Mouse (Mus musculus): ENCODE data around the gene Mrpl37. TPM values are rescaled to one million over a fixed set of nuclear protein-coding genes. Genes with fewer than 3 reads are reported as not detected.

Gene Mrpl37
- total RNA-seq, 2 experiments from 2014 or later = 64.9 to 67.0 TPM

Other genes starting within 250 kb of the Mrpl37 start
- gene Ssbp3, start 156.2 kb downstream of the Mrpl37 start, total RNA-seq (2021) = 100 to 1,000 TPM; 109 to 115 TPM
- 1 to 10 TPM; 4.6 to 7.7 TPM for gene Cyb5rl, start 120 bp upstream of the Mrpl37 start, total RNA-seq (2021)
- not detected for gene Cdcp2, start 30.0 kb upstream of the Mrpl37 start, total RNA-seq (2021)
- 100 to 1,000 TPM; 193 to 195 TPM for gene Tmem59, start 111.5 kb upstream of the Mrpl37 start, total RNA-seq (2021)
- gene Tceanc2, start 112.2 kb upstream of the Mrpl37 start, total RNA-seq (2021) = 10 to 100 TPM; 17.5 to 19.8 TPM
- under 1 TPM in 1 of 2 experiments, not detected in 1; 0.33 TPM for gene Ldlrad1, start 142.3 kb upstream of the Mrpl37 start, total RNA-seq (2021)
- gene Lrrc42, start 186.7 kb upstream of the Mrpl37 start, total RNA-seq (2021) = 10 to 100 TPM; 34.0 to 37.9 TPM
- gene Hspb11, start 186.7 kb upstream of the Mrpl37 start, total RNA-seq (2021) = 10 to 100 TPM; 21.5 to 22.1 TPM
- gene Dio1, start 240.3 kb upstream of the Mrpl37 start, total RNA-seq (2021) = not detected
- gene Yipf1, start 247.5 kb upstream of the Mrpl37 start, total RNA-seq (2021) = 10 to 100 TPM; 44.5 to 45.1 TPM

All from left cerebral cortex, postnatal 14 days (tissue).